Mouse (Mus musculus) CH12.LX (cell line): Measurements from ENCODE around the gene Gtf2f1.

Experiments
- CTCF ChIP-seq, 2 experiments: IDR thresholded peaks in 1 of 2; conservative IDR thresholded peaks in 1 of 2; 2 replicates each; pipeline ENCODE4 v1.5.1; 2011 to 2012; ENCODE audit warnings: low read depth in 2 of 2, low read length in 2 of 2, improper control_type of control experiment in 1 of 2, inconsistent platforms in 1 of 2, mild to moderate bottlenecking in 1 of 2, moderate library complexity in 1 of 2
- E2F4 ChIP-seq: IDR thresholded peaks from 2 replicates; pipeline ENCODE4 v1.6.1; 2011; ENCODE audit warnings: low read depth, low read length, improper control_type of control experiment; ENCODE audit not compliant: insufficient replicate concordance
- ELF1 ChIP-seq: IDR thresholded peaks from 2 replicates; pipeline ENCODE4 v1.6.1; 2014; ENCODE audit warnings: low read depth, mild to moderate bottlenecking, inconsistent platforms, low read length, improper control_type of control experiment
- MAFK ChIP-seq: IDR thresholded peaks from 2 replicates; pipeline ENCODE4 v1.6.1; 2011; ENCODE audit warnings: low read length, improper control_type of control experiment; ENCODE audit not compliant: insufficient replicate concordance
- MAX ChIP-seq: IDR thresholded peaks from 2 replicates; pipeline ENCODE4 v1.6.1; 2011; ENCODE audit warnings: low read length, improper control_type of control experiment
- MEF2A ChIP-seq: IDR thresholded peaks from 2 replicates; pipeline ENCODE4 v1.6.1; 2014; ENCODE audit warnings: low read depth, mild to moderate bottlenecking, inconsistent platforms, low read length, improper control_type of control experiment, borderline replicate concordance
- NELFE ChIP-seq: IDR thresholded peaks from 2 replicates; pipeline ENCODE4 v1.6.1; 2011; ENCODE audit warnings: low read depth, low read length, improper control_type of control experiment
- POLR2A ChIP-seq: IDR thresholded peaks from 2 replicates; pipeline ENCODE4 v1.6.1; 2011; ENCODE audit warnings: low read depth, mild to moderate bottlenecking, improper control_type of control experiment, low read length
- TCF12 ChIP-seq: IDR thresholded peaks from 2 replicates; pipeline ENCODE4 v1.6.1; 2014; ENCODE audit warnings: low read depth, mild to moderate bottlenecking, inconsistent platforms, low read length, improper control_type of control experiment
- ZKSCAN1 ChIP-seq: IDR thresholded peaks from 2 replicates; pipeline ENCODE4 v1.6.1; 2012; ENCODE audit warnings: low read depth, inconsistent platforms, low read length, improper control_type of control experiment, borderline replicate concordance
- ZMIZ1 ChIP-seq: IDR thresholded peaks from 2 replicates; pipeline ENCODE4 v1.6.1; 2012; ENCODE audit warnings: low read depth, mild to moderate bottlenecking, inconsistent platforms, low read length, improper control_type of control experiment
- ZNF384 ChIP-seq: IDR thresholded peaks from 2 replicates; pipeline ENCODE4 v1.6.1; 2012; ENCODE audit warnings: low read depth, low read length, improper control_type of control experiment, inconsistent platforms

DNA sequence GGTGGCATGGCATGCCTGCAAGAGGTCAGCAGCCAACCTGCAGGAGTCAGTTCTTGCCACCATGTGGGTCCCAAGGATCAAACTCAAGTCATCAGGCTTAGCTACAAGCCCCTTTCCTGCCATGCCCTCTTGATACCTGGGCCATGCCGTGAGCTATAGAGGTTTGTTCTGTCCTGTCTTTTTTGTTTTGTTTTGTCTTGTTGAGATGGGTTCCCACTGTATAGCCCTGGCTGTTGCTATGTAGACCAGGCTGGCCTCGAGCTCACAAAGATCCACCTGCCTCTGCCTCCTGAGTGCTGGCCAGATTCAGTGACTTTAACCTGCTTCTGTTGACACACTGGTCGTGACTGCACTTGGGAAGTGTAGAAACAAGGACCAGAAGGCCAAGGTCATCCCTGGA lies 35.7 kb downstream of the Gtf2f1 start:
- TF ChIP-seq CTCF (conservative IDR thresholded peaks at IDR 0.05 in 1 of 2, IDR thresholded peaks at IDR 0.05 in 1 of 2; ENCODE audit: low read depth in 2 of 2, low read length in 2 of 2): no peak
- TF ChIP-seq MEF2A: no peak
- TF ChIP-seq ZMIZ1: no peak
- no peak for TF ChIP-seq POLR2A
- no peak for TF ChIP-seq NELFE
- no peak for TF ChIP-seq MAFK
- TF ChIP-seq TCF12: no peak
- no peak for TF ChIP-seq ELF1
- no peak for TF ChIP-seq ZNF384
- TF ChIP-seq E2F4: no peak
- TF ChIP-seq MAX: no peak
- TF ChIP-seq ZKSCAN1: no peak
